Mouse (Mus musculus) testis, adult 2 months (tissue): ENCODE data around the gene Nedd9. TPM values are rescaled to one million over a fixed set of nuclear protein-coding genes. Genes with fewer than 3 reads are reported as not detected.

Experiments used
- H3K27ac ChIP-seq: fragments of 200-500 bp; 2 replicates; pipeline ENCODE4 v1.5.1; 2012; ENCODE audit warnings: low read depth, low read length; ENCODE audit not compliant: control insufficient read depth, insufficient read depth
- H3K27me3 ChIP-seq: fragments of 200-500 bp; 2 replicates; pipeline ENCODE4 v1.6.1; 2012; ENCODE audit warnings: mild to moderate bottlenecking, low read length, moderate library complexity; ENCODE audit not compliant: control insufficient read depth, insufficient read depth
- H3K36me3 ChIP-seq: fragments of 200-500 bp; 2 replicates; pipeline ENCODE4 v1.6.1; 2012; ENCODE audit warnings: mild to moderate bottlenecking, low read length; ENCODE audit not compliant: control insufficient read depth, insufficient read depth
- H3K4me1 ChIP-seq: fragments of 200-500 bp; 2 replicates; pipeline ENCODE4 v1.6.1; 2012; ENCODE audit warnings: low read length; ENCODE audit not compliant: control insufficient read depth, insufficient read depth
- H3K4me3 ChIP-seq: fragments of 200-500 bp; 2 replicates; pipeline ENCODE4 v1.5.1; 2012; ENCODE audit warnings: low read depth, mild to moderate bottlenecking, low read length, moderate library complexity, mixed read lengths; ENCODE audit not compliant: control insufficient read depth
- CTCF ChIP-seq: fragments of 200-500 bp; IDR thresholded peaks from 2 replicates; pipeline ENCODE4 v1.5.1; 2012; ENCODE audit warnings: low read depth, mild to moderate bottlenecking, inconsistent platforms, low read length, moderate library complexity; ENCODE audit not compliant: control insufficient read depth, insufficient read depth, insufficient replicate concordance
- POLR2A ChIP-seq: fragments of 200-500 bp; IDR thresholded peaks from 2 replicates; pipeline ENCODE4 v1.6.1; 2012; ENCODE audit warnings: low read depth, mild to moderate bottlenecking, inconsistent platforms, low read length, moderate library complexity; ENCODE audit not compliant: control insufficient read depth
- polyA plus RNA-seq: library from polyadenylated mRNA; depleted of rRNA; stranded (reverse); fragments of >200 nt; gene quantifications from 2 replicates; pipeline ENCODE4 v1.2.3, GENCODE M21; 2012

Gene Nedd9
- polyA plus RNA-seq, 1 experiment, result 3.0 TPM

DNA sequence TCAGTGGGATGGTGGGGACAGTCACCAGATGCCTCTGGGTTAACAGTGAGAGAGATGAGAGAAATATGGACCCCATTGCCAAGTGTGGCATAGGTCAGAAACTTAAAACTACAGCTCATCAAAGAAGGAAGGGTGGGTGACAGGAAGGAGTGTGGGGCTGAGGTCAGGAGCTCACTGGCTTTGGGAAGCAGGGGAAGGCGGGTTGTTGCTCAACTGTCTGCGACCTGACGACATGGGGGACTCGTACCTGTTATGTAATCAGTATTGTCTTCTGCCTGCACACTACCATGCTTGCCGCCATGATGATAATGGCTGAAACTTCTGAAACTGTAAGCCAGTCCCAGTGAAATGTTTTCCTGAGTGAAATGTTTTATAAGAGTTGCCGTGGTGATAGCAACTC is 54.0 kb downstream of the Nedd9 start:
- Histone ChIP-seq H3K27ac (no peak overlapping the region), H3K27me3 (no peaks in the 10 kb centered on the region), H3K4me1 (no peaks in the 10 kb centered on the region), H3K36me3 (no peaks in the 10 kb centered on the region), H3K4me3 (no peak overlapping the region)
- TF ChIP-seq CTCF, result no peak

DNA sequence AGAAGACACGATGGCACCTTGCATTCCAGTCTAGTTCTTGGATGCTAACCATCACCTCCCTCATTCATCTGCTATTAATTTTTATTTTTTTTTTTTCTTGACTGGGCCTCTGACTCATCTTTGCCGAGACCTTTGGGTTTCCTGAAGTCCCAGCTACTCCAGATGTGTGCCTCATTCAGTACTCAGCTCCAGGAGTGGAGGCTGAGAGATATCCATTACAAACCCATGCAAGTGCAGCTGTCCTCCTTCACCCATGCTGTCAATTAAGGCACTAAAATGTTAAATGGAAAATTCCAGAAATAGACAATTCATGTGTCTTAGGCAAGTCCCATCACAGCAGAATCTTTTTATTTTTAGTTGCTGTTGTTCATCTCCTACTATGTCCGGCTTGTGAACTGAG is 55.4 kb downstream of the Nedd9 start:
- Histone ChIP-seq H3K4me1 (no peaks in the 10 kb centered on the region), H3K4me3 (no peak overlapping the region), H3K27me3 (no peaks in the 10 kb centered on the region), H3K36me3 (no peaks in the 10 kb centered on the region), H3K27ac (no peak overlapping the region)
- TF ChIP-seq POLR2A (no peak), CTCF (no peak)

DNA sequence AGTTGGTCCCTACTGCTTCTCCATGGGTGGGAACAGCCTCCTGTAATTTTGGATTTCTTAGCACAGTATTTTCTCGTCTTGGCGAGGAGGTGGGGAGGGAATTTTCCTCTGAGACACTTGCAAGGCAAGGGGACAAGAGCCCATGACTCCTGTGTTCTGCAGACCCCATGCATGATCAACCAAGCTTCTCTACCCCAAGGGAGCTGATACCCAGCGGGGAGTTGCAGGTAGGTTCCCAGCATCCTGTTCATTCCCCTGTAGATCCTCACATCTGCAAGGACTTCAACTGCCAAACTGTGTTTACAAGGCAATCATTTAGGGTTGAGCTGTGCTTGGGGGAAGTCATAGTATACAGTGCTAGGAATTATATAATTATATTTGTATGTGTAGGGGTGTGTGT is 60.1 kb downstream of the Nedd9 start:
- TF ChIP-seq POLR2A (no peak), CTCF (no peak)
- no peaks in the 10 kb centered on the region for H3K36me3 ChIP-seq
- no peak overlapping the region for H3K4me3 ChIP-seq
- H3K27ac ChIP-seq, result no peak overlapping the region
- no peaks in the 10 kb centered on the region for H3K27me3 ChIP-seq
- no peaks in the 10 kb centered on the region for H3K4me1 ChIP-seq

DNA sequence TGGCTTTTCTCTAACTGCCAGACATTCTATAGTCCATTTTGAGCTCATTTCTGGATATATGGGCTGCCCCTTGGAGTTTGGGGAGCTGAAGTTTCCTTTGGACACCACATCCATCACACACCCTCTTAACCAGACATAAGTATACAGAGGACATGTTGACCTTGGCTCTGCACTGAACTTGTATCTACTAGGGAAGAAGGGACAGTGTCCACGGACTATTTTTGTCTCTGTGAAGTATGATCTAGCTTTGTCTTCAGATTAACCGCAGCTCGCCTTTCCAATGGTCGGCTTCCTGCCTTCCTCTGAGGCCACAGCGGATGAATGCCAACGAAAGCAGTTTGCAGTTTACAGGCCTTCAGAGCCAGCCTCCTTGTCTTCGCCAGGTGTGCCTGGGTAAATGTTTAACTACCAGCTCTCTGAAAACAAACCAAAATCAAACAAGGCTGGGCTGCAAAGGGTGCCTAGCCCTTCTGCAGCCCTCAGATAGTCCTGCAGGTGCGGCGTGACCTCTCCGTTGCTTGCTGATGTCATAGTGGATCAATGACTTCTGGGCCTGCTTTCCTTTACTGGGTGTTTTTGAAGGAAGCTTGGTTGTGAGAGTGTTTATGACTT is 63.6 kb downstream of the Nedd9 start:
- TF ChIP-seq CTCF (no peak), POLR2A (no peak)
- Histone ChIP-seq H3K27me3 (no peaks in the 10 kb centered on the region), H3K36me3 (no peaks in the 10 kb centered on the region), H3K4me3 (no peak overlapping the region), H3K27ac (no peak overlapping the region), H3K4me1 (no peaks in the 10 kb centered on the region)

DNA sequence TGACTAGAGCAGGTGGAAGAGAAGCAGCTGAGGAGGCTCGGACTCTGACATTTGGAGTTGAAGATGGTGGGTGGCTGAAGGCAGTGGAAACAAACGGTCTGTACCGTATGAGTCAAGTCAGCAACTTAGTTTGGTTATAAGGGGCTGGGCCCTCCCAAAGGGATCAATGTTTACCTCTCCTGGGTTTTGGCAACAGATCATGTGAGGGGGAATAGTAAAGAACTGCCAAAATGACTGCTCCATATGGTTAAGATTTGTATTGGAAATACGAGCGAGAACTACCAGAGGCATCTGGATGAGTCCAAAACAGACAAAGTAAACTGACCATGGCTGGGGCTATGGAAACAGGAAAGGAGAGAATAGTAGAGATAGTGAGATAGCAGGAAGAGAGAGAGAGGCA is 64.6 kb downstream of the Nedd9 start:
- Histone ChIP-seq H3K4me1 (no peaks in the 10 kb centered on the region), H3K4me3 (no peak overlapping the region), H3K27me3 (no peaks in the 10 kb centered on the region), H3K36me3 (no peaks in the 10 kb centered on the region), H3K27ac (no peak overlapping the region)
- TF ChIP-seq CTCF (no peak), POLR2A (no peak)

DNA sequence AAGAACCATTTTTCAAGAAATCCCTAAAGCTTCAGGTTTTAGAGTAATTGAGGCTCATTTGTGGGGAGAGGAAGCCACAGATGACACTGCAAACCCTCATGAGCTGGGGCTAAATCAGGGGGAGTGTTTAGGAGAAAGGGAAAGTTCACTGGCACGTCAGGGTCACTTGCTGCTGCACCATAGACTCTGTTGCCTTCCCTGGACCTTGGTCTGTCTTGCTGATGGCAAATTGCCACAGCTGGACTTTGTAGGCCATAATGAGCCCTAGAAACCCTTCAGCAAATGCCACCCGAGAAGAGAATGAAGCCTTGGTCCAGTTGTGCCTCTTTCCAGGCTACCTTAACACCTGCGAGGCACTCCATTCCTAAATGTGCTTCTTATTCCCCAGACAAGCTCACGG is 66.8 kb downstream of the Nedd9 start:
- Histone ChIP-seq H3K4me3 (no peak overlapping the region), H3K36me3 (no peaks in the 10 kb centered on the region), H3K27ac (no peak overlapping the region), H3K4me1 (no peaks in the 10 kb centered on the region), H3K27me3 (no peaks in the 10 kb centered on the region)
- TF ChIP-seq POLR2A (no peak), CTCF (no peak)

DNA sequence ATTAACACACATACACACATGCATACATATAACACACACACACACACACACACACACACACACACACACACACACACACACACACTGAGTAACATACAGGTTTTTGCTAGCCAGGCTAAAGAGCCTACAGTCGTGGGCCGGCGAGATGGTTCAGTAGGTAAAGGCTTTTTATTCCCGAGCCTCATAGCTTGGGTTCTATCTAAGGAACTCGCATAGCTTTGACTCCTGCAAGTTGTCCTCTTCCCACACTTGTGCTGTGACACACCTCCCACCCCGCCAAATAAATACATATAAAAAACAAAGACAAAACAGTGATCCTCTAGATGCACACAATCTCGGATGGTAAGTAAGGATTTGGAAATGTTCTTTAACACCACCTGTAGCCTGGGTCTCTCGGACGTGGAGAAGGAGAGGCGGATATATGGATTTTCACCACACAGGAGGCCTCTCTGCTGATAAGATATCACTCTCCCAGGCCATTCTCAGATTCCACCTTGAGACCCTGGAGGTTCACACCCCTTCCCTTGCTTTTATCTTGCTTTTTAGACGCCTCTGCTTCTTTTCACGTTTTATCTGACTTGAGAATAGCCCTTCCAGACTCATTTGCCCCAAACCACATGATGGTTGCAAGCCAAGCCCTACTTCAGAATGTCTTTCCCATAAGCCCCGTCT is 68.8 kb downstream of the Nedd9 start:
- Histone ChIP-seq H3K4me1 (no peaks in the 10 kb centered on the region), H3K4me3 (no peak overlapping the region), H3K27me3 (no peaks in the 10 kb centered on the region), H3K27ac (no peak overlapping the region), H3K36me3 (no peaks in the 10 kb centered on the region)
- TF ChIP-seq CTCF (no peak), POLR2A (no peak)
